Mouse (Mus musculus) spleen, adult 2 months (tissue): ENCODE results near the gene Gm29776. TPM values are rescaled to one million over a fixed set of nuclear protein-coding genes. Genes with fewer than 3 reads are reported as not detected.
A peak's percentile ranks its signal among the peaks of the same experiment; 100 is the strongest.

ENCODE experiments used
- DNase-seq, 2 experiments: peaks; one replicate each; pipeline versions ENCODE4 v3.0.0 to v3.0.0-alpha.2; 2012 to 2021; ENCODE audit warnings: low spot score in 2 of 2, low read depth in 1 of 2
- H3K27ac ChIP-seq: fragments of 200-500 bp; 2 replicates; pipeline ENCODE4 v1.5.1; 2012; ENCODE audit warnings: low read length, inconsistent platforms; ENCODE audit not compliant: insufficient read depth
- H3K27me3 ChIP-seq: fragments of 200-500 bp; 2 replicates; pipeline ENCODE4 v1.6.1; 2012; ENCODE audit warnings: mild to moderate bottlenecking, moderate library complexity, low read length, inconsistent platforms; ENCODE audit not compliant: control insufficient read depth, insufficient read depth
- H3K36me3 ChIP-seq: fragments of 200-500 bp; 2 replicates; pipeline ENCODE4 v1.6.1; 2012; ENCODE audit warnings: mild to moderate bottlenecking, low read length, inconsistent platforms; ENCODE audit not compliant: control insufficient read depth, insufficient read depth
- H3K4me1 ChIP-seq: fragments of 200-500 bp; 2 replicates; pipeline ENCODE4 v1.6.1; 2011; ENCODE audit warnings: inconsistent platforms; ENCODE audit not compliant: control insufficient read depth, insufficient read depth, insufficient read length
- H3K4me3 ChIP-seq: fragments of 200-500 bp; 2 replicates; pipeline ENCODE4 v1.5.1; 2011; ENCODE audit warnings: mild to moderate bottlenecking, inconsistent platforms; ENCODE audit not compliant: insufficient read depth, insufficient read length; ENCODE audit errors: extremely low read depth
- CTCF ChIP-seq: fragments of 200-500 bp; IDR thresholded peaks from 2 replicates; pipeline ENCODE4 v1.5.1; 2011; ENCODE audit warnings: mild to moderate bottlenecking, inconsistent platforms; ENCODE audit not compliant: insufficient read depth, insufficient read length, insufficient replicate concordance; ENCODE audit errors: extremely low read depth
- POLR2A ChIP-seq: fragments of 200-500 bp; IDR thresholded peaks from 2 replicates; pipeline ENCODE4 v1.6.1; 2011; ENCODE audit warnings: low read depth, low read length, inconsistent platforms
- WGBS: fragments of 180-500 bp; shearing (Covaris S2); methylation state at CpG from one replicate; pipeline ENCODE4 v1.1.7; 2018; 5-methylcytosine and 5-hydroxymethylcytosine counted together
- polyA plus RNA-seq: library from polyadenylated mRNA; depleted of rRNA; stranded (reverse); fragments of >200 nt; gene quantifications from 2 replicates; pipeline ENCODE4 v1.2.3, GENCODE M21; 2012

The Gm29776 gene
- polyA plus RNA-seq, 1 experiment = 0.04 TPM

DNA sequence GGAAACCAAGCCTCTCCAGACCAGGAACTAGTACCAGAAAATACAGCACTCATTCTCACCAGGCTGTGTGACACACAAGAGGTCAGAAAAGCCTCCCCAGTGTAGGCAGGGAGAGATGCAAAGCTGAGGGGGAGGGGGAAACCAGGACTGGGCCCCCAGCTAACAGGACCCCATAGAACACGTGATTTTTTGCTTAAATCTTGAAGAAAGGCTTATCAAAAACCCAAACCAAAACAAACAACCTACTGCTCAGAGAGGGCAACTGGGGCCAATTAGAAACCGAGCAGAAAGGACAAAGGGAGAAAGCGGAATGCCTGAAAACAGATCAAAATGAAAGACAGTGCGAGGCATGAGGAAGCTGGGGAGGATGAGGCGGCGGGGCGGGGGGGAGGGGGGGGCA is 45.8 kb downstream of the Gm29776 start:
- H3K27me3 ChIP-seq = no peaks in the 10 kb centered on the region
- H3K36me3 ChIP-seq = peaks cover 34% of the 10 kb centered on the region
- H3K4me3 ChIP-seq = peak overlapping the region; percentile 76; the same call in 1 of the 2 replicates
- TF ChIP-seq CTCF (no peak), POLR2A (no peak)
- 3% methylated on average over 7 of the region's 7 CpGs for WGBS
- no peak for DNase-seq
- H3K27ac ChIP-seq = no peak overlapping the region
- H3K4me1 ChIP-seq = peaks cover 8% of the 10 kb centered on the region; the same call in 1 of the 2 replicates

DNA sequence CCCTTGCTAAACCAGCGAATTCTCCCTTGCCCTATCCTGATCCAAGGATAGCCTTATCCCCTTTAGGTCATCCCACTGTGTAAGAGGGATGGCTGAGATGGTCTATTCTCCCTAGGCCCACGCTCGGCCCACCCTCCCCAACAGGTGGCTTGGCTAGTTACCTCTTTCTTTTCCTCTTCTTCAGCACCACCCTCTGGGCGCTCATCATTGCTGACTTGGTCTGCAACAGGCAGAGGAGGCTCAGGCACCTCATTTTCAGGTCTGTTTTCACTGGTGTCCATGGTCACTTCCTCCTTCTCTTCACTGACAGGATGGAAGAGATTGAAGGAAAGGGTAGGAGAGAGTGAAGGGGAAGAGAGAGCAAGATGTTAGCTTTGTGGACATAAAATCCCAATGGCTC is 47.1 kb downstream of the Gm29776 start:
- H3K27ac ChIP-seq = no peak overlapping the region
- no peak overlapping the region for H3K4me3 ChIP-seq
- peaks cover 8% of the 10 kb centered on the region; the same call in 1 of the 2 replicates for H3K4me1 ChIP-seq
- TF ChIP-seq POLR2A = no peak
- no peak for TF ChIP-seq CTCF
- H3K27me3 ChIP-seq = no peaks in the 10 kb centered on the region
- WGBS = 76% methylated on average over 4 of the region's 4 CpGs
- DNase-seq = no peak
- peaks cover 33% of the 10 kb centered on the region for H3K36me3 ChIP-seq

- H3K27me3 ChIP-seq = no peaks in the 10 kb centered on the region
- peaks cover 8% of the 10 kb centered on the region; the same call in 1 of the 2 replicates for H3K4me1 ChIP-seq
- DNase-seq = peak; percentile 81 to 85
- WGBS = 67% methylated on average over 23 of the region's 23 CpGs
- no peak overlapping the region for H3K4me3 ChIP-seq
- H3K36me3 ChIP-seq = peaks cover 35% of the 10 kb centered on the region
- H3K27ac ChIP-seq = no peak overlapping the region
- TF ChIP-seq POLR2A (no peak), CTCF (peak; percentile 81; the same call in 1 of the 2 replicates)
Measured at GRCm38 (mm10) chr14:54650621-54651454, 47.8 kb downstream of the Gm29776 start.

GRCm38 (mm10) chr14:54647900-54648299 is 50.7 kb downstream of the Gm29776 start:
- WGBS = 86% methylated on average over 4 of the region's 4 CpGs
- Histone ChIP-seq H3K4me1 (peaks cover 3% of the 10 kb centered on the region; the same call in 1 of the 2 replicates), H3K27ac (no peak overlapping the region), H3K36me3 (peaks cover 59% of the 10 kb centered on the region), H3K4me3 (no peak overlapping the region), H3K27me3 (no peaks in the 10 kb centered on the region)
- no peak for TF ChIP-seq POLR2A
- no peak for TF ChIP-seq CTCF
- no peak for DNase-seq

GRCm38 (mm10) chr14:54646898-54647636 is 51.6 kb downstream of the Gm29776 start:
- WGBS = 94% methylated on average over 8 of the region's 8 CpGs
- Histone ChIP-seq H3K27ac (no peak overlapping the region), H3K4me3 (no peak overlapping the region), H3K27me3 (no peaks in the 10 kb centered on the region), H3K4me1 (no peaks in the 10 kb centered on the region), H3K36me3 (peaks cover 67% of the 10 kb centered on the region)
- TF ChIP-seq POLR2A (no peak), CTCF (no peak)
- DNase-seq = no peak

DNA sequence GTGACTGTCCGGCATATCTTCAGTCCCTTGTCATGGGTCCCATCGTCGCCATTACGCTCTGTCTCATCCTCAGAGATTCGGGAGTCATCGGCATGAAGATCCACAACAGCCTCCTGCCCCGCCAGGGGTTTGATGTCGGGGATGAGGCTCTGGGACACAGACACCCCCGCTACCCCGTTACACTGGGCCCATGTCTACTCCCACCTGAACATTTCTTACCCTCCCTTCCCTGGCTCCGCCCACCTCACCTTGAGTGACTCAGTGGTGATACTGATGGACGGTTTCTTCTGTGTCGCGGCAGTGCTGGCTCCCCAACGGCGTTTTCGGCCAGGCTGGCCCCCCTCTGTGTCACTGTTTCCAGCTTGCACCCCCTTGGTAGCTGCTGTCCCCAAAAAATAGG is 52.2 kb downstream of the Gm29776 start:
- 96% methylated on average over 17 of the region's 17 CpGs for WGBS
- TF ChIP-seq CTCF = no peak
- TF ChIP-seq POLR2A = no peak
- Histone ChIP-seq H3K4me1 (no peaks in the 10 kb centered on the region), H3K36me3 (peaks cover 67% of the 10 kb centered on the region), H3K27ac (no peak overlapping the region), H3K4me3 (no peak overlapping the region), H3K27me3 (no peaks in the 10 kb centered on the region)
- DNase-seq = no peak
